Mouse (Mus musculus): Measurements from ENCODE around the gene Ercc6. TPM values are rescaled to one million over a fixed set of nuclear protein-coding genes. Genes with fewer than 3 reads are reported as not detected.

The Ercc6 gene
- total RNA-seq, 2 experiments from 2014 or later: 16.6 to 24.4 TPM

- no peak for DNase-seq (ENCODE audit: low spot score in 2 of 2)
- intact Hi-C loops (cut with DNase I): no loop called here
Measured at GRCm38 (mm10) chr14:32553198-32553903, 40.0 kb downstream of the Ercc6 start.

GRCm38 (mm10) chr14:32554860-32555526, 41.7 kb downstream of the Ercc6 start:
- no peak for DNase-seq (ENCODE audit: low spot score in 2 of 2)
- intact Hi-C loops (cut with DNase I): no loop called here

GRCm38 (mm10) chr14:32561428-32561827, 48.1 kb downstream of the Ercc6 start:
- DNase-seq (ENCODE audit: low spot score in 2 of 2): no peak
- intact Hi-C loops (cut with DNase I): no loop called here

- DNase-seq (ENCODE audit: low spot score in 2 of 2): no peak
- intact Hi-C loops (cut with DNase I): no loop called here
Measured at GRCm38 (mm10) chr14:32563661-32564060, 50.3 kb downstream of the Ercc6 start.

GRCm38 (mm10) chr14:32572519-32572918, 59.2 kb downstream of the Ercc6 start:
- DNase-seq (ENCODE audit: low spot score in 2 of 2): no peak
- intact Hi-C loops (cut with DNase I): no loop called here

GRCm38 (mm10) chr14:32578420-32578819, 65.1 kb downstream of the Ercc6 start:
- intact Hi-C loops (cut with DNase I): no loop called here
- DNase-seq (ENCODE audit: low spot score in 2 of 2): no peak

- intact Hi-C loops (cut with DNase I): no loop called here
- no peak for DNase-seq (ENCODE audit: low spot score in 2 of 2)
Measured at GRCm38 (mm10) chr14:32583696-32584095, 70.4 kb downstream of the Ercc6 start.

- intact Hi-C loops (cut with DNase I): loop anchor here (2.0 kb wide), 1 partner anchor 54 kb away; no protein-coding TSS in a partner anchor
Measured at GRCm38 (mm10) chr14:32587013-32587784, 73.9 kb downstream of the Ercc6 start.

GRCm38 (mm10) chr14:32590377-32590776, 77.1 kb downstream of the Ercc6 start:
- DNase-seq (ENCODE audit: low spot score in 2 of 2): no peak
- intact Hi-C loops (cut with DNase I): no loop called here

More at GRCm38 (mm10) chr14:32587013-32587784, 73.9 kb downstream of the Ercc6 start:
- DNase-seq (ENCODE audit: low spot score in 2 of 2): peak; percentile 58 to 67

- intact Hi-C loops (cut with DNase I): no loop called here
- peak; percentile 13 to 18 for DNase-seq (ENCODE audit: low spot score in 2 of 2)
Measured at GRCm38 (mm10) chr14:32597232-32598231, 84.2 kb downstream of the Ercc6 start.

GRCm38 (mm10) chr14:32598437-32599219, 85.3 kb downstream of the Ercc6 start:
- DNase-seq (ENCODE audit: low spot score in 2 of 2): no peak
- intact Hi-C loops (cut with DNase I): no loop called here

GRCm38 (mm10) chr14:32599290-32600041, 86.1 kb downstream of the Ercc6 start, which contains the start of gene Prrxl1:
Gene Prrxl1, plus strand, starts transcription at chr14:32599407.
- DNase-seq (ENCODE audit: low spot score in 2 of 2): no peak
- intact Hi-C loops (cut with DNase I): no loop called here

GRCm38 (mm10) chr14:32600110-32600509, 86.8 kb downstream of the Ercc6 start:
- no peak for DNase-seq (ENCODE audit: low spot score in 2 of 2)
- intact Hi-C loops (cut with DNase I): no loop called here

GRCm38 (mm10) chr14:32605508-32605907, 92.2 kb downstream of the Ercc6 start:
- intact Hi-C loops (cut with DNase I): loop anchor here (5.0 kb wide), 1 partner anchor 357 kb away; no protein-coding TSS in a partner anchor

GRCm38 (mm10) chr14:32606316-32606715, 93.0 kb downstream of the Ercc6 start:
- DNase-seq (ENCODE audit: low spot score in 2 of 2): no peak
- intact Hi-C loops (cut with DNase I): loop anchor here (5.0 kb wide), 1 partner anchor 356 kb away; no protein-coding TSS in a partner anchor

More at GRCm38 (mm10) chr14:32605508-32605907, 92.2 kb downstream of the Ercc6 start:
- no peak for DNase-seq (ENCODE audit: low spot score in 2 of 2)

GRCm38 (mm10) chr14:32609392-32609791, 96.1 kb downstream of the Ercc6 start:
- DNase-seq (ENCODE audit: low spot score in 2 of 2): peak; percentile 18 to 24
- intact Hi-C loops (cut with DNase I): loop anchor here (5.0 kb wide), 1 partner anchor 353 kb away; no protein-coding TSS in a partner anchor

- DNase-seq (ENCODE audit: low spot score in 2 of 2): no peak
- intact Hi-C loops (cut with DNase I): loop anchor here (10.0 kb wide), 1 partner anchor 588 kb away; no protein-coding TSS in a partner anchor
Measured at GRCm38 (mm10) chr14:32617253-32617652, 103.9 kb downstream of the Ercc6 start.

Measured in left cerebral cortex, postnatal 36 days (tissue).